8 mouse cellular contexts compared by ENCODE assay signal in the genomic region with DNA sequence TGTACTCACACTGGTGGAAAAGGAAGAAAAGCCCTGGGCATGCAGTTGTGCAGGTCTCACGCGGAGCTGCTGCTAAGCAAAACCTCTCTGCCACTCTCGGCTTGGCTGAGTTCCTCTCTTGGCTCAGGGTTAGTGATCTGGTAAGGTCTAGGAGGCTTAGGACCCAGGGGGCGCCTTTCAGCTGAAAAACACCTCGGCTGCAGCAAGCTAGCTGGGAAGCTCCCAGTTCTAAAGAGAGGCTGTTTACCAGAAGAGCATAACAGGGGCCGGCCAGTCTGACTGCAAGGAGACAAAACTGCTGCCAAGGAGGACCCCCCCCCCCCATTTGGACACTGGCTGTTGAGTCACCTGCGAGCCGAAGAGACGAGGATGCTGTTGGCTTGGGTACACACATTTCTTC. TPM values are rescaled to one million over a fixed set of nuclear protein-coding genes. Genes with fewer than 3 reads are reported as not detected.
DNase-seq lines count a peak whose midpoint lies in the region; ATAC-seq and TF ChIP-seq lines count a peak whose summit lies in the region.

No protein-coding gene starts in this region.

- H3K9ac ChIP-seq in forebrain, embryonic 12.5 days, result peak overlapping the region; percentile 63
- peak overlapping the region; percentile 80 for H3K9ac ChIP-seq in heart, embryonic 16.5 days (ENCODE audit: low read length)
- 0 out of 2 replicates have a peak overlapping the region, but pooled peaks have one; percentile 35 for H3K9ac ChIP-seq in liver, embryonic 13.5 days
- peak overlapping the region; percentile 18; the same call in 1 of the 2 replicates for H3K9ac ChIP-seq in stomach, embryonic 14.5 days (replicated peaks; ENCODE audit: low read depth, low read length)

- H3K27ac ChIP-seq in forebrain, embryonic 12.5 days, result peak overlapping the region; percentile 54; the same call in 1 of the 2 replicates
- peak overlapping the region; percentile 91 for H3K27ac ChIP-seq in heart, embryonic 16.5 days (ENCODE audit: low read length)
- no peak overlapping the region for H3K27ac ChIP-seq in liver, embryonic 13.5 days
- peak overlapping the region; percentile 40; the same call in 1 of the 2 replicates for H3K27ac ChIP-seq in stomach, embryonic 14.5 days (ENCODE audit: low read length)

- peak overlapping the region; percentile 49 for H3K4me3 ChIP-seq in forebrain, embryonic 12.5 days (replicated peaks)
- H3K4me3 ChIP-seq in heart, embryonic 16.5 days (ENCODE audit: low read length), result peak overlapping the region; percentile 69
- H3K4me3 ChIP-seq in liver, embryonic 13.5 days (replicated peaks), result peak overlapping the region; percentile 49
- H3K4me3 ChIP-seq in stomach, embryonic 14.5 days (ENCODE audit: low read depth, low read length), result peak overlapping the region; percentile 42

- no peaks in the 10 kb centered on the region for H3K9me3 ChIP-seq in forebrain, embryonic 12.5 days
- no peaks in the 10 kb centered on the region for H3K9me3 ChIP-seq in heart, embryonic 16.5 days (replicated peaks; ENCODE audit: control insufficient read depth, low read length)
- H3K9me3 ChIP-seq in liver, embryonic 13.5 days (replicated peaks), result no peaks in the 10 kb centered on the region
- no peaks in the 10 kb centered on the region for H3K9me3 ChIP-seq in stomach, embryonic 14.5 days (ENCODE audit: control insufficient read depth, low read depth, low read length)

- no peak for TF ChIP-seq POLR2A in brain, embryonic 14.5 days (IDR thresholded peaks at IDR 0.05; ENCODE audit: borderline replicate concordance, extremely low read depth, insufficient read depth, insufficient read length, poor library complexity, severe bottlenecking)

- peak overlapping the region; percentile 97 for H3K4me2 ChIP-seq in forebrain, embryonic 12.5 days
- peak overlapping the region; percentile 81 for H3K4me2 ChIP-seq in heart, embryonic 16.5 days (ENCODE audit: low read depth, low read length)
- peak overlapping the region; percentile 70 for H3K4me2 ChIP-seq in liver, embryonic 13.5 days
- H3K4me2 ChIP-seq in stomach, embryonic 14.5 days (replicated peaks; ENCODE audit: low read depth, low read length), result peak overlapping the region; percentile 97

- H3K27me3 ChIP-seq in forebrain, embryonic 12.5 days, result peaks cover 11% of the 10 kb centered on the region
- H3K27me3 ChIP-seq in heart, embryonic 16.5 days (ENCODE audit: control insufficient read depth, insufficient read depth, low read length), result no peaks in the 10 kb centered on the region
- H3K27me3 ChIP-seq in liver, embryonic 13.5 days, result peaks cover 40% of the 10 kb centered on the region
- no peaks in the 10 kb centered on the region for H3K27me3 ChIP-seq in stomach, embryonic 14.5 days (ENCODE audit: control insufficient read depth, insufficient read depth, low read length)

- 0% methylated on average over 9 of the region's 9 CpGs for WGBS in forebrain, embryonic 12.5 days
- WGBS in heart, embryonic 16.5 days, result under 1% methylated on average over 9 of the region's 9 CpGs
- 2% methylated on average over 9 of the region's 9 CpGs for WGBS in liver, embryonic 13.5 days (ENCODE audit: insufficient replicate concordance)
- WGBS in stomach, embryonic 14.5 days, result 2% methylated on average over 9 of the region's 9 CpGs

- H3K4me1 ChIP-seq in forebrain, embryonic 12.5 days, result peaks cover 24% of the 10 kb centered on the region
- H3K4me1 ChIP-seq in heart, embryonic 16.5 days (ENCODE audit: control insufficient read depth, insufficient read depth, low read length), result peaks cover 31% of the 10 kb centered on the region
- peaks cover 26% of the 10 kb centered on the region for H3K4me1 ChIP-seq in liver, embryonic 13.5 days (replicated peaks)
- peaks cover 18% of the 10 kb centered on the region for H3K4me1 ChIP-seq in stomach, embryonic 14.5 days (ENCODE audit: control insufficient read depth, insufficient read depth, low read length)

- no peaks in the 10 kb centered on the region for H3K36me3 ChIP-seq in forebrain, embryonic 12.5 days (replicated peaks)
- peaks cover 10% of the 10 kb centered on the region; the same call in 1 of the 2 replicates for H3K36me3 ChIP-seq in heart, embryonic 16.5 days (ENCODE audit: control insufficient read depth, insufficient read depth)
- H3K36me3 ChIP-seq in liver, embryonic 13.5 days, result no peaks in the 10 kb centered on the region
- no peaks in the 10 kb centered on the region for H3K36me3 ChIP-seq in stomach, embryonic 14.5 days (ENCODE audit: control insufficient read depth, insufficient read depth, low read length)

- ATAC-seq in forebrain, embryonic 12.5 days (ENCODE audit: low FRiP score), result peak; percentile 18; the same call in 1 of the 2 replicates
- peak; percentile 60 for ATAC-seq in heart, embryonic 16.5 days (replicated peaks; ENCODE audit: extremely low read depth, insufficient read depth, low FRiP score)
- no peak for ATAC-seq in liver, embryonic 13.5 days (ENCODE audit: low read depth)
- peak; percentile 43; the same call in 1 of the 2 replicates for ATAC-seq in stomach, embryonic 14.5 days (ENCODE audit: insufficient number of reproducible peaks, insufficient read depth, low FRiP score, low read depth)

- peak; percentile 79 for DNase-seq in CD4-positive helper T cell, adult 2 months (ENCODE audit: low read depth, low spot score)
- peak; percentile 95 for DNase-seq in brain, embryonic 14.5 days (ENCODE audit: low read depth)
- DNase-seq in kidney, postnatal 25 days, result peak; percentile 91 to 92
- DNase-seq in liver, embryonic 13.5 days, result no peak
- DNase-seq in natural killer cell, adult 2 months (ENCODE audit: low spot score in 2 of 2), result peak; percentile 60 to 88

- TF ChIP-seq CTCF in brain, embryonic 14.5 days (IDR thresholded peaks at IDR 0.05; ENCODE audit: borderline replicate concordance, extremely low read depth, insufficient read depth, insufficient read length), result peak; percentile 42; the same call in 1 of the 2 replicates

RNA-seq across cellular contexts. Expression of a gene that starts 0.4 kb away (rescaled TPM):
- polyA plus RNA-seq in brain, embryonic 14.5 days (2012; rRNA removed), result 17.0 and 24.6 TPM in 2 replicates
- 12.8 and 13.3 TPM in 2 replicates for polyA plus RNA-seq in forebrain, embryonic 12.5 days (2016; fragmentation: Nextera tagmentation; extraction: Ambion mirVana)
- polyA plus RNA-seq in heart, embryonic 16.5 days (2015; fragmentation: Nextera tagmentation; extraction: Ambion mirVana), result 40.9 and 41.1 TPM in 2 replicates
- polyA plus RNA-seq in liver, embryonic 13.5 days (2015; fragmentation: Nextera tagmentation; extraction: Ambion mirVana), result 1.1 and 1.5 TPM in 2 replicates
- 11.4 and 14.1 TPM in 2 replicates for polyA plus RNA-seq in stomach, embryonic 14.5 days (2014; fragmentation: Nextera tagmentation; extraction: Ambion mirVana)

RNA-seq across cellular contexts. Expression of a gene that starts 41.9 kb away (rescaled TPM):
- 96.7 and 102 TPM in 2 replicates for polyA plus RNA-seq in brain, embryonic 14.5 days (2012; rRNA removed)
- 126 and 128 TPM in 2 replicates for polyA plus RNA-seq in forebrain, embryonic 12.5 days (2016; fragmentation: Nextera tagmentation; extraction: Ambion mirVana)
- polyA plus RNA-seq in heart, embryonic 16.5 days (2015; fragmentation: Nextera tagmentation; extraction: Ambion mirVana), result 25.7 and 26.3 TPM in 2 replicates
- 14.8 and 15.8 TPM in 2 replicates for polyA plus RNA-seq in liver, embryonic 13.5 days (2015; fragmentation: Nextera tagmentation; extraction: Ambion mirVana)
- polyA plus RNA-seq in stomach, embryonic 14.5 days (2014; fragmentation: Nextera tagmentation; extraction: Ambion mirVana), result 48.1 and 51.1 TPM in 2 replicates

Comparison
In these comparisons a context has a peak if more than half of its experiments do, and no peak if none do; other contexts are left out.
1. H3K9ac ChIP-seq: peak in every context shown above with its lines; median percentile 80 in heart, embryonic 16.5 days; 63 in forebrain, embryonic 12.5 days; 35 in liver, embryonic 13.5 days; 18 in stomach, embryonic 14.5 days.